Mouse (Mus musculus) left cerebral cortex, postnatal 10 days (tissue): ENCODE measurements at regions not wholly inside any gene's neighbourhood (a gene's known extent, or its start where the extent isn't known, plus 50 kb on each side); places are given as distances from the start of the nearest gene placed in this dataset.

Source experiments
- DNase-seq, 2 experiments: peaks; one replicate each; pipeline ENCODE4 v3.0.0; 2021 to 2022; ENCODE audit warnings: low spot score in 2 of 2, mixed read lengths in 1 of 2; ENCODE audit errors: extremely low spot score in 1 of 2
- intact Hi-C: fragments of 180-260 bp; cut with DNase I; formaldehyde crosslinking; loops from one replicate; pipeline ENCODE4 v1.15.1; 2025

DNA sequence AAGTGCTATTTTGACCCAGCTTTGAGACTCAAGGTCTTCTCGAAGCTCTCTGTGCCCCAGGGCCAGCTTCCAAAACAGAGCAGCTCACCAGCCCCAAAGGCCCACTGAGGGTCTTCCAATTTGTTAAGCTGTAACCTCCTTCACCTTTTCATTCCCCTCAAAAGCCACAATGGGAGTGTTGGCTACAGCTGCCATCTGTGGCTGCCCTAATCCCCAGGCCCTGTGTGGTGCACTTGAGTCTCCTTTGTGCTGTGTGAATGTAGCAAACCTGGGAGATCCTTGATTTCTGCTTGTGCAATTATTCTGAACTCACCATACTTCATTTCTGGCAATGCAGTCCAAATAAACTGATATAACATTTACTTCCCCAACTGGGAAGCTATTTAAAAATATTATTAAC, 287.8 kb downstream of the Wdr20rt start:
- intact Hi-C loops: no loop called here

DNA sequence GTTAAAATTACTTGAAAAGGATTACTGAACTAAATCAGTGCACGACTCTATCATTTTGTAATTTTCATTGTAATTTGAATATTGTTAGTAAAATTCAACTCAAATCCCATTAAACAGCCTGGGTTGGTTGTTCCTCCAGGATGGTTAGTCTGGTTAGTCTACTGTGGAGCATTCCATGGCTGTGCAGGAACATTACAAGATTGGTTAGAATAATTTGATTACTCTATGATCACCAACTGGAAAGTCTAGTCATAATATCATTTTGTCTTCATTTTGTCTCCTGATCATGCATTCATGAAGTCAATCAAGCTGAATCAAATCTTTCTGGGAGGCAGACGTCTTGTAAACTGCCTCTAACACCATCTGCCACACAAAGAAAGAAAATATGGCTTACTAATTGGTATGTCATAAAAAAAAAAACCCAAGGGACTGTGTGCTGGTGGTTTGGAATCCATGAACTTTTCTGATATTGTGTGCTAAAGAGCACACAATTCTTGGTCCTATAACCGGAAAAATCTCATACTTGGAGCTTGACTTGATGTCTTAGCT, 308.9 kb downstream of the Wdr20rt start:
- no peak for DNase-seq
- intact Hi-C loops: no loop called here

More for the DNA sequence above, 287.8 kb downstream of the Wdr20rt start:
- DNase-seq: no peak

DNA sequence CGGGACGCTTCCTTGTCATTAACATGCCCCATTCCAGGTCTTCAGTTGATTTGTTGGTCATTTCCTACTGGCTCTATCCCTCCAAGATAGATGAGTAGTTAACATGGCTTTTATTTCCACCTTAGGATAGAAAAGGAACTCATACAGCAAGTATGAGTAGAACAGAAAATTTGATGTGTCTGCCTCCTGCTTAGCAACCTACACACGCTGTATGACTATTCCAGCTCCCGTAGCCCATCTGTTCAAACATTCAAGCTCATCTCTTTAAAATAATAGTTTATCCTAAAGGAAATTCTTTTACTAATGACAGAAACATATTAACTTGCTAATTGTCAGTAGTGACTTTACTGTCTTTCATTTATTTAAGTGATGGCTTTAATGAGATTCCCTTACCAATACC, 323.0 kb downstream of the Wdr20rt start:
- peak in 1 of 2 experiments; percentile 3 for DNase-seq

GRCm38 (mm10) chr12:65552230-65552629, 326.9 kb downstream of the Wdr20rt start:
- intact Hi-C loops: no loop called here
- DNase-seq: no peak

More for the DNA sequence above, 323.0 kb downstream of the Wdr20rt start:
- intact Hi-C loops: no loop called here

GRCm38 (mm10) chr12:65559036-65559435, 333.7 kb downstream of the Wdr20rt start:
- intact Hi-C loops: no loop called here
- no peak for DNase-seq

DNA sequence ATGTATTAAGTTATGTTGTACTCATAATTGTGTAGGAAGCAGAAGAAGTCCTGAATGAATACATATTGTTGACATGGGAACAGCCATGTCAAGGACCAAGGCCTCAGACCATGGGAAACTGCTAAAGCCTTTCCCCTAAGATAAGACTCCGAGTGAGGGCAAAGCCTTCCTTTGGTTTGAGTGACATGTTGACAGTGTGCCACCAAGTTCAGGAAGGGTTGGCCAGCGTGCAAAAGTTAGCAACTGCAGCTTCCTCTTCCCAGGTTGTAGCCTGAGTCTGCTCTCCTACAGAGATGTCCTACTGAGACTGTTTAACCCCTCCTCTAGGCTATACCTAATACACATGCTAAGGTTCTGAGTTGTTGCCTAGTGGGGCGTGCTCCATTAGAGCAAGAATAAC, 334.5 kb downstream of the Wdr20rt start:
- no peak for DNase-seq
- intact Hi-C loops: no loop called here

DNA sequence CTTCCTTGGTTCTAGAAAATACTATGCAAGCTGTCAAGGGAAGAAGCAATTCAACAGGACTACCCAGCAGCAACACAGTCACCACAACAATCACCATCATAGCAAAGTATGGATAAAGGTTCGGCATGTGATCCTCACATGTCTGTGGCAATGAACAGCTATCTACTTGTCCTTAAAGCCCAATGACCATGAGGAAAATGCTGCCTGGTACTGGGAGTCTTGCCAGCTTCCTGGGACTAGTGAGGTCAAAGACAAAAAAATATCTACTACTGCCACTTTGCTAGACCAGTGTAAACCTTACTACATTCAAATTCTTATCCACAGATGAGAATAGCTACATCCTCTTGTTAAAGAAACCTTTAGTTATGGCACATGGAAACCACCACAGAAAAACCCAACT, 346.3 kb downstream of the Wdr20rt start:
- no peak for DNase-seq
- intact Hi-C loops: no loop called here

DNA sequence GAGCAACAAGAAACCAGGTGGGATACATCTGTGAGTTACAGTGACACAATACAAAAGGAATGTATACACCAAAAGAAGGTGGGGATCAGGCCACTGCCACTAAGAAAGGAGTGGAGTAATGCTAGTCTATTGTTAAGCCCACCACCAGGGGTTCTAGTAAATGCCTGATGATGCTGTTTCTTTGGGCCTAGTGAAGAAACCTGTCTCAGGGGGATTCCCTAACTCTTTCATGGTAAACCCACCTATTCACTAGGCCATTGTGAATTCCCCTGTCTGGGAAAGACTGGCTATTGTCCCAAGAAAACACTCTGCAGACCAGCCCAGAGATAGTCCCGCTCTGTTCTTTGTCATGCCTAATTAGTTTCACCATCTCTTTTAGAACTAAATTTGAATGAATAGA, 368.2 kb downstream of the Wdr20rt start:
- intact Hi-C loops: no loop called here

GRCm38 (mm10) chr12:65594075-65594474, 368.8 kb downstream of the Wdr20rt start:
- intact Hi-C loops: no loop called here
- no peak for DNase-seq

More for the DNA sequence above, 368.2 kb downstream of the Wdr20rt start:
- no peak for DNase-seq

DNA sequence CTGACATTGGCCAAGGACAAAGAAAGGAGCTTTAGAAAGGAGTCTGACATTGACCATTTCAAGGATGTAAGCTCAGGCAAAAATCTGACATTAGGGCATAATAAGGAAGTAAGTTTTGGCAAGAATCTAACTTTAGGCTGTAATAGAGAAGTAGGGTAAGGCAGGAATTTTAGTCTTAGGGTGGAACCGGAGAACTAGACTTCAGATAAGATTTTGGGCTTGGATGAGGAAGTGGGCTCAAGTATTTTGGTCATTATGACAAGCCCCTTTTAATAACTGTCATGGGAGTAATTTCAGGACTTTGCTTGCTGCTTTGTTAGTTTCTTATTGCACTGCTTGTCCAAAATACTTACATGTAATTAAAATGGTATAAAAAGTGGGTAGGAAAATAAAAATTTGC, 418.9 kb downstream of the Wdr20rt start:
- no peak for DNase-seq
- intact Hi-C loops: no loop called here

DNA sequence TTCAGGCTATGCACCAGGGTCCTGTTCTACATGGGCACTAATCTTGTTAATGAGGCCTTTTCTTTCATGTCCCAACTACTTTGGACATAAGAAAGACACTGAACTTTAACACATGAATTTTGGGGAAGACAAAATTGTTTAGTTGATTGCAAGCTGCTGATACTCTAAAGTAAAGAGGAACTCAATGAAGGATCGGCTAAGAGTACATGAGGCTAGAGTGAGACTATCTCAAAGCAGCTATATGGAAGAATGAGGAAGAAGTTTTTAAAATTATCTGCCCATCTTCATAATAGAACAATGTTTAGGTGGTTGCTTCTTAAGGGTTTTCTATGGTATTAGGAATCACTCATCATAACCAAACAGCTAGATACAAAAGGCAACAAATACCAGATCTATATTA, 431.5 kb downstream of the Wdr20rt start:
- no peak for DNase-seq

GRCm38 (mm10) chr12:65671673-65672072, 446.4 kb downstream of the Wdr20rt start:
- DNase-seq: no peak
- intact Hi-C loops: no loop called here

More for the DNA sequence above, 431.5 kb downstream of the Wdr20rt start:
- intact Hi-C loops: no loop called here

DNA sequence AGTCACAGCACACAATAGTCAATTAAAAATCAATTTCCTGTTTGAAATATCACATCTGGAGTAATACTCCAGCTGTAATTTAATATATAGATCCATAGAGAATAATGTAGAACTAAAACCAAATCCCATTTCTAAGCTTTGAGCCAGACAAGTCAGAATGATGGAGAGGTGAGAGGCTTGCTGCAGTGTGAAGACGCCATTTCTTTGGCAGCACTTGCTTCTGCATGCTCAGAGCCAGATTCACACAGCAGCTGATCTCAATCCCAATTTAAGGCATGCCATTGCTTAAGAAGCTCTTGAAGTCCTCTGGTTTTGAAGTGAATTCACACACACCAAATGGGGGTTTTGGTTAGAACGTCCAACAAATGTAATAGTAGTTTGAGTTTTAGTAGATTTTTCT, 447.9 kb downstream of the Wdr20rt start:
- intact Hi-C loops: no loop called here
- no peak for DNase-seq

DNA sequence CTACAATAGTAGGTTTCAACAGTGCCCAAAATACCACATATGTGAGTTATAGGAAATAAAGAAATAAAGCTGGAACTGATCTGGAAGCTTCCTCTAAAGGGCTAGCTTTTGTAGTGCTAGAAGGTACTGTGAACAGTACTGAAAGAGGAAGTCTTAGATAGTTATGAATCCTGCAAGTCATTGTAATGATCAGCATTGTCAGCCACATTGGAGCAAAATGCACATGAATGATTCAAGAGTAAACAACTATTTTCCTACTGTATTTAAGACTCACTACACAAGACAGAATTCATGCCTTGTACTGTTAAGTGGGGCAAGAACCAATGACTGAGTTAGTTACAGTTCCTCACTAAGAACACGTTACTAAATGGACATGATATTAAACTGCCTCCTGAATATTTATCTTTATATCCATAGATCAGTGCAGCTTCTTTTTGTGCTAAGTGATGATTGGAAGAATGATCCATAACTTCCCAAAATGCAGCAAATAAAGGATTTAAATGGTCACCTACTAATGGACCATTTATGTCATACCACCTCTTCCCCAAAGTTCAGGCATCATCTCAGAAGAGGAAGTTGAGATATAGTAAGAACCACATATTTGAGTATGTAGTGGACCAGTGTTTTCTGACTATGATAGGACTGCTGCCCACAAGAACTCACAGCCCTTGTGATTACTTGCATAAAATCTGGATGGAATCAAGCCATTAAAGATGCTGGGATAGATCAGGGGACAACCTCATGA, 449.8 kb downstream of the Wdr20rt start:
- intact Hi-C loops: no loop called here

GRCm38 (mm10) chr12:65680335-65680734, 455.0 kb downstream of the Wdr20rt start:
- no peak for DNase-seq
- intact Hi-C loops: no loop called here

More for the DNA sequence above, 449.8 kb downstream of the Wdr20rt start:
- DNase-seq: no peak

- intact Hi-C loops: no loop called here
- peak in 1 of 2 experiments; percentile 4 for DNase-seq
These were observed 456.5 kb downstream of the Wdr20rt start for GRCm38 (mm10) chr12:65681826-65682225.

- intact Hi-C loops: no loop called here
- no peak for DNase-seq
These were observed 479.7 kb downstream of the Wdr20rt start for GRCm38 (mm10) chr12:65704985-65705384.

GRCm38 (mm10) chr12:65712304-65712703, 487.0 kb downstream of the Wdr20rt start:
- no peak for DNase-seq
- intact Hi-C loops: no loop called here
